Mouse (Mus musculus) intestine, embryonic 14.5 days (tissue): ENCODE results near the gene Gm11634. TPM values are rescaled to one million over a fixed set of nuclear protein-coding genes. Genes with fewer than 3 reads are reported as not detected.

Experiments used
- polyA plus RNA-seq: library from polyadenylated mRNA; unstranded; fragments of >200 nt; fragmentation: Nextera tagmentation; extraction: Ambion mirVana; gene quantifications from 2 replicates; pipeline ENCODE4 v1.2.1, GENCODE M21; 2014

Gm11634 gene
- polyA plus RNA-seq, 1 experiment from 2014 or later: not detected

Other genes starting within 250 kb of the Gm11634 start
- not detected in 2 replicates for gene G6pc, start 231.7 kb downstream of the Gm11634 start, polyA plus RNA-seq
- 78.9 and 80.2 TPM in 2 replicates for gene Aarsd1, start 181.6 kb downstream of the Gm11634 start, polyA plus RNA-seq
- gene Gm27029, start 174.5 kb downstream of the Gm11634 start, polyA plus RNA-seq: 8.6 and 9.6 TPM in 2 replicates
- 13.5 and 14.5 TPM in 2 replicates for gene Rundc1, start 174.2 kb downstream of the Gm11634 start, polyA plus RNA-seq
- 16.3 and 17.9 TPM in 2 replicates for gene Ptges3l, start 173.9 kb downstream of the Gm11634 start, polyA plus RNA-seq
- gene Rpl27, start 157.0 kb downstream of the Gm11634 start, polyA plus RNA-seq: 412 and 439 TPM in 2 replicates
- 16.9 and 18.3 TPM in 2 replicates for gene Ifi35, start 150.8 kb downstream of the Gm11634 start, polyA plus RNA-seq
- gene Rnd2, start 134.3 kb downstream of the Gm11634 start, polyA plus RNA-seq: 15.9 and 16.7 TPM in 2 replicates
- gene Vat1, start 133.0 kb downstream of the Gm11634 start, polyA plus RNA-seq: 50.7 and 60.0 TPM in 2 replicates
- 13.3 and 17.1 TPM in 2 replicates for gene Brca1, start 47.3 kb downstream of the Gm11634 start, polyA plus RNA-seq
- 50.9 and 60.9 TPM in 2 replicates for gene Nbr1, start 47.1 kb downstream of the Gm11634 start, polyA plus RNA-seq
- 7.6 and 8.9 TPM in 2 replicates for gene Tmem106a, start 17.0 kb downstream of the Gm11634 start, polyA plus RNA-seq
- gene Rdm1, start 27.9 kb upstream of the Gm11634 start, polyA plus RNA-seq: 30.8 and 44.8 TPM in 2 replicates
- 7.8 and 8.3 TPM in 2 replicates for gene Arl4d, start 66.3 kb upstream of the Gm11634 start, polyA plus RNA-seq
- 28.3 and 35.3 TPM in 2 replicates for gene Dhx8, start 133.7 kb upstream of the Gm11634 start, polyA plus RNA-seq
- 5.5 and 6.2 TPM in 2 replicates for gene Etv4, start 186.1 kb upstream of the Gm11634 start, polyA plus RNA-seq